Mouse (Mus musculus) limb, embryonic 14.5 days (tissue): ENCODE results near the gene Gm49358. TPM values are rescaled to one million over a fixed set of nuclear protein-coding genes. Genes with fewer than 3 reads are reported as not detected.

ENCODE experiments used
- ATAC-seq: fragments of 200-750 bp; cut with Nextera tagmentation; 2 replicates; pipeline ENCODE4 v1.8.0; 2017; ENCODE audit warnings: low read depth, moderate number of reproducible peaks, moderate TSS enrichment; ENCODE audit not compliant: low FRiP score
- DNase-seq: peaks from one replicate; pipeline ENCODE4 v3.0.0-alpha.2; 2015; ENCODE audit warnings: low spot score
- H3K27ac ChIP-seq: fragments of 300-500 bp; sonication (generic); replicated peaks from 2 replicates; pipeline ENCODE4 v1.5.1; 2014; ENCODE audit warnings: low read depth, mild to moderate bottlenecking, low read length, moderate library complexity, mixed read lengths
- H3K27me3 ChIP-seq: fragments of 300-500 bp; sonication (generic); 2 replicates; pipeline ENCODE4 v1.6.1; 2014; ENCODE audit warnings: low read length, mixed read lengths; ENCODE audit not compliant: control insufficient read depth, insufficient read depth
- H3K36me3 ChIP-seq: fragments of 300-500 bp; sonication (generic); 2 replicates; pipeline ENCODE4 v1.6.1; 2014; ENCODE audit warnings: mild to moderate bottlenecking, low read length, moderate library complexity, mixed read lengths; ENCODE audit not compliant: control insufficient read depth, insufficient read depth
- H3K4me1 ChIP-seq: fragments of 300-500 bp; sonication (generic); 2 replicates; pipeline ENCODE4 v1.6.1; 2014; ENCODE audit warnings: antibody characterized with exemption, low read length, mixed read lengths; ENCODE audit not compliant: control insufficient read depth, insufficient read depth
- H3K4me2 ChIP-seq: fragments of 300-500 bp; sonication (generic); replicated peaks from 2 replicates; pipeline ENCODE4 v1.6.1; 2014; ENCODE audit warnings: low read depth, mild to moderate bottlenecking, low read length, moderate library complexity; ENCODE audit not compliant: severe bottlenecking
- H3K4me3 ChIP-seq: fragments of 300-500 bp; sonication (generic); replicated peaks from 2 replicates; pipeline ENCODE4 v1.5.1; 2014; ENCODE audit warnings: low read length
- H3K9ac ChIP-seq: fragments of 300-500 bp; sonication (generic); 2 replicates; pipeline ENCODE4 v1.6.1; 2014; ENCODE audit warnings: mild to moderate bottlenecking, low read depth, low read length, moderate library complexity; ENCODE audit not compliant: severe bottlenecking
- H3K9me3 ChIP-seq: fragments of 300-500 bp; sonication (generic); 2 replicates; pipeline ENCODE4 v1.6.1; 2016; ENCODE audit warnings: low read length; ENCODE audit not compliant: control insufficient read depth
- POLR2A ChIP-seq: fragments of 200-500 bp; IDR thresholded peaks from 2 replicates; pipeline ENCODE4 v1.8.0; 2012; ENCODE audit warnings: inconsistent platforms, mild to moderate bottlenecking, moderate library complexity, borderline replicate concordance; ENCODE audit not compliant: insufficient read depth, insufficient read length; ENCODE audit errors: extremely low read depth
- WGBS: fragments of 180-500 bp; shearing (Covaris S2); extraction: QIAGEN DNeasy Blood & Tissue Kit; methylation state at CpG from one replicate; pipeline ENCODE4 v1.1.7; 2014; 5-methylcytosine and 5-hydroxymethylcytosine counted together
- polyA plus RNA-seq, 2 experiments: library from polyadenylated mRNA; depleted of rRNA in 1 of 2; stranded (reverse) in 1 of 2; unstranded in 1 of 2; fragments of >200 nt; fragmentation: Nextera tagmentation in 1 of 2; extraction: Ambion mirVana in 1 of 2; gene quantifications; 2 replicates each; pipeline versions ENCODE4 v1.2.1 to v1.2.3; 2012 to 2014

Gene Gm49358
- polyA plus RNA-seq, 2 experiments, result 0.22 TPM; not detected in 1

DNA sequence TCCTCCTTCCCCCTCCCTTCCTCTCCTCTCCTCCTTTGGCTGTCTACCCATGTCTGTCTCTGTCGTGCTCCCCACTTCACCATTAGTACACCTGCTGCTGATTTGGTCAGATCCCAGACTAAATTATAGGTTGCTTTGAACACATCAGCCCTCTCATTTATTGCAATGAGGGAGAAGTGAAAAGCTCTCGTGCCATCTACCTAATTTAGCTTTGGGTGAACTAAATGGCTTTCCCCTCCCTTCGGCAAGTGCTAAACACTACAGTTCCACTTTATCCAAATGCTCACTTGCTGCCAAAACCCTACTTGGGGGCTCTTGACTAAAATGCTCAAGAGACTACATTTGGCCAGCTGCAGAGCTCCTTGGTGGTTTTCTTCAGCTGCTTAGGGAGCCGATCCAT lies 73.0 kb downstream of the Gm49358 start:
- no peaks in the 10 kb centered on the region for H3K27me3 ChIP-seq
- H3K36me3 ChIP-seq, result peaks cover 4% of the 10 kb centered on the region; the same call in 1 of the 2 replicates
- no peak for DNase-seq
- WGBS, result 69% methylated on average over 4 of the region's 4 CpGs
- H3K9ac ChIP-seq, result no peak overlapping the region
- no peak for ATAC-seq
- no peak for TF ChIP-seq POLR2A
- no peak overlapping the region for H3K4me3 ChIP-seq
- H3K4me2 ChIP-seq, result no peak overlapping the region
- H3K9me3 ChIP-seq, result no peaks in the 10 kb centered on the region
- no peak overlapping the region for H3K27ac ChIP-seq
- no peaks in the 10 kb centered on the region for H3K4me1 ChIP-seq

DNA sequence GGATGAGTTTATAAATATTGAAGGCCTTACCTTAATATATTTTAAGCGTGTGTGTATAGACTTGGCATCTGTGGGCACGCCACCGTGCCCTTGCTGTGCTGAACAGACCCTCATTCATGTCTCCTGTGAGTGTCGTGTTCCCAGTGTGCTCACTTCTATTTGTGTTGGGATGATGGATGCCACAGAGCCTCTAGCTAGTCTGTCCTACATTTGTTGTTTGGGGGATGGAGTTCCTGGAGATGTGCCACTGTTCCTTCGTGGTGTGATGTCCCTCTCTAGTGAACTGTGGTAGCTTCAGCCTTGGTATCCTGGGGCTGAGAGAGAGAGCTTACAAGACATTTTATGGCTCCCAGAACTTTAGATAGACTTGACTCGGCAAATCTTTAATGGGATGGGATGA lies 75.1 kb downstream of the Gm49358 start:
- Histone ChIP-seq H3K4me2 (no peak overlapping the region), H3K27me3 (no peaks in the 10 kb centered on the region), H3K36me3 (peaks cover 3% of the 10 kb centered on the region; the same call in 1 of the 2 replicates), H3K9me3 (no peaks in the 10 kb centered on the region), H3K9ac (no peak overlapping the region), H3K4me3 (no peak overlapping the region), H3K4me1 (no peaks in the 10 kb centered on the region), H3K27ac (no peak overlapping the region)
- no peak for DNase-seq
- no peak for ATAC-seq
- TF ChIP-seq POLR2A, result no peak
- WGBS, result 89% methylated on average over 6 of the region's 6 CpGs

DNA sequence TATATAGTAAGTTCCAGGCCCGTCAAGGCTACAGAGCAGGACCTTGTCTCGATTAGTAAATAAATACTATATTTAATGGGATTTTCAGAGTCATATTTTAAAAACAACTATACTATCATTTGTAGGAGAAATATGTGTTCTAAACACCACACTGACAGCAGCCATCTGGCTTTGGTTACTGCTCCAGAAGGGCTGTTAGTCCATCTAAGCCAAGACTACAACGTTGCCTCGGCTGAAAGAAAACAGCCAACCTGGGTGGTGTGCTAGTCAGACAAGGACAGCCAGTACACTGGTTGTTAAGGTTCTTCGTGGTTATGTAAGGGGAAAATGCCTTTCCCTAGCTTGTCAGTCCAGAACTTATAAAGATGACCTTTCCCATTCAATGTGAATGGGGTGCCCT lies 78.9 kb downstream of the Gm49358 start:
- Histone ChIP-seq H3K9me3 (no peaks in the 10 kb centered on the region), H3K4me3 (no peak overlapping the region), H3K27ac (no peak overlapping the region), H3K27me3 (no peaks in the 10 kb centered on the region), H3K4me1 (no peaks in the 10 kb centered on the region), H3K9ac (no peak overlapping the region), H3K36me3 (no peaks in the 10 kb centered on the region), H3K4me2 (no peak overlapping the region)
- WGBS, result 53% methylated on average over 5 of the region's 5 CpGs
- ATAC-seq (no peak), DNase-seq (no peak)
- no peak for TF ChIP-seq POLR2A

DNA sequence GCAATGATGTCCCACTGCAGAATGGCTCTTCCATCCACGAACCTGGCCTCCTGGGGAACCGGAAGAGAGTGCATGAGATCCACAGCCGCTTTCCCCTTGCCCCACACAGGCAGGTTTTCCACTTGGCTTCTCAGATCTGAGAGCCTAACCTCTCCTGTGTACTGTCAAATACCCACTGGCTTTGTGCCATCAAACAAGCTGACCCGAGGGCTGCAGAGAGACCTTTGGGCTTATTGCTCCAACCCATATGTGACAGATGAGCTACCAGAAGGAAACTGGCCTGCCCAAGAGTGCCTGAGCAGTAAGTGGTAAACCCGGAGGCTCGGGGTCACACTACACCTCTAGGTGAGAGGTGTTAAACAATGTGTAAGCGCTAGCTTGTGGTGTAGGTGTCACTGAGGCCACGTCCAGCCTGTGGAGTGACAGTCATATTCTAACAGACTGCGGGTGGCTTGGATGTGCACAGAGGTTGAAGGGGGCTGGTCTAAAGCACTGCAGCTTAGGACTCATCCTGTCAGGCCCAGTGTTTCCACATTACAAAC lies 83.2 kb downstream of the Gm49358 start:
- TF ChIP-seq POLR2A, result no peak
- WGBS, result 67% methylated on average over 9 of the region's 9 CpGs
- H3K4me3 ChIP-seq, result no peak overlapping the region
- DNase-seq (no peak), ATAC-seq (no peak)
- H3K9me3 ChIP-seq, result no peaks in the 10 kb centered on the region
- H3K27me3 ChIP-seq, result 0 out of 2 replicates have a peak, but pooled peaks cover 8% of the 10 kb centered on the region
- H3K27ac ChIP-seq, result no peak overlapping the region
- no peak overlapping the region for H3K9ac ChIP-seq
- no peaks in the 10 kb centered on the region for H3K4me1 ChIP-seq
- H3K4me2 ChIP-seq, result no peak overlapping the region
- H3K36me3 ChIP-seq, result no peaks in the 10 kb centered on the region

DNA sequence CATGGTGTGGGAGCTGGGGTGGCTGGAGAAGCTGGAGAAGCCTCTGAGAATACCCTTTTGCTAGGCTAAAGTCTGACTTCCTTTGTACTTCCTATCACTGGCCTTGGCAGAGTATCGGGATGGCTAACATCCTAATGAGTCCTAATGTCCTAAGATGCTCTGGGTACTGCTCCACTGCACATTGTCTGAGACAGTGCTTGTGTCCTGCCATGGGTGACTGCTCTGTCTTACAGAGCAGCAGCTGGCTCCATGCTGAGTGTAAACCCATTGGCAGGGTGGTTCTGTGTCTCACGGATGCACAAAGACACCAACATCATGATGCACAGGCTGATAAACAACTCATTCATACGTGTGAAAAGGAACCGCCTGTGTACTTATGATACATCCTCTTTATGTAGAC lies 85.3 kb downstream of the Gm49358 start:
- Histone ChIP-seq H3K36me3 (no peaks in the 10 kb centered on the region), H3K9ac (no peak overlapping the region), H3K4me1 (no peaks in the 10 kb centered on the region), H3K27me3 (0 out of 2 replicates have a peak, but pooled peaks cover 8% of the 10 kb centered on the region), H3K4me3 (no peak overlapping the region), H3K9me3 (no peaks in the 10 kb centered on the region), H3K4me2 (no peak overlapping the region), H3K27ac (no peak overlapping the region)
- DNase-seq (no peak), ATAC-seq (no peak)
- no peak for TF ChIP-seq POLR2A
- WGBS, result 95% methylated on average over 4 of the region's 4 CpGs

DNA sequence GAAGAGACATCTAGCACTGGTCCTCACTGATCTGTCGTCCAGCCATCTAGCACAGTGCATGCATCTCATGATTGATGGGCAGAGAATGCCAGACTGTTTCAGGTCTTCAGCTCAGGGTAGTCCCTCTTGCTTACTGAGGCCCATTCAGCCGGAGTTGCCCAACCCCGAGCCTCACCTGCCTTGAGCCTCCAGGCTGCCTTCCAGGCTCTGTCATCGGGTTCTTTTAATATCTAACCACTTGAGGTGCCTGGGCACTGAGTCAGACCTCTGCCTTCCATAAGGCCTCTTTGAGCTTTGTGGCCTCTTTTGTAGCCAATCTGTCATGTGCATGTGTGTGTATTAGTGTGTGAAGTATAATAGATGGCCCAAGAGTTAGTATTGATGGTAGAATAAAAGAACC lies 85.7 kb downstream of the Gm49358 start:
- no peaks in the 10 kb centered on the region for H3K36me3 ChIP-seq
- no peak overlapping the region for H3K27ac ChIP-seq
- H3K4me1 ChIP-seq, result no peaks in the 10 kb centered on the region
- no peak overlapping the region for H3K4me3 ChIP-seq
- TF ChIP-seq POLR2A, result no peak
- H3K9ac ChIP-seq, result no peak overlapping the region
- 87% methylated on average over 4 of the region's 4 CpGs for WGBS
- ATAC-seq (no peak), DNase-seq (no peak)
- H3K9me3 ChIP-seq, result no peaks in the 10 kb centered on the region
- H3K4me2 ChIP-seq, result no peak overlapping the region
- 0 out of 2 replicates have a peak, but pooled peaks cover 8% of the 10 kb centered on the region for H3K27me3 ChIP-seq
